Mouse (Mus musculus): ENCODE measurements around the gene Polr3h. TPM values are rescaled to one million over a fixed set of nuclear protein-coding genes. Genes with fewer than 3 reads are reported as not detected.

Gene Polr3h
- total and polyA plus RNA-seq, 2 experiments from 2014 or later = 49.5 to 77.0 TPM

DNA sequence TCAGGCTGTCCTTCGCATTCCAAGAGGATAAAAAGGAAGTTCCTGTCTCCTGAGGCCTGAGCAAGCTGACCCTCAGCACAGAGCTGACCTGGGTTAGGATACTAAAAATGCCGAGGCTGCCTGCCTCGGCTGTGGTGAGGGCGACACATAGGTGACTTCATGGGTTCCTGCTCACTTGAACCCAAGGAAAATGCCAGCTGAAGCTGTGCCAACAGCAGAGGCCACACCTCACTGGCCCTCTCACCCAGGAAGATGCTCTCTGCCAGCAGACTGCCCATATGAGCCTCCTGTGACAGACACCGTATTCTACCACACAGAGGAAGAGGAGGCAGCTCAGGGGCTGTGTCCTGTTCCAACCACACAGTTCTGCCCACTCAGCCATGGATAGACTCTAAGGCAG, 7.0 kb downstream of the Polr3h start:
- no peak overlapping the region for H3K4me3 ChIP-seq (ENCODE audit: low read depth, low read length)
- H3K4me1 ChIP-seq (ENCODE audit: insufficient read depth, low read length) = no peaks in the 10 kb centered on the region; the same call in 1 of the 2 replicates
- peaks cover 33% of the 10 kb centered on the region for H3K36me3 ChIP-seq (ENCODE audit: insufficient read depth, low read length)
- H3K9me3 ChIP-seq (ENCODE audit: low read length) = no peaks in the 10 kb centered on the region
- H3K9ac ChIP-seq (replicated peaks; ENCODE audit: low read length, poor library complexity, severe bottlenecking) = no peak overlapping the region
- H3K27me3 ChIP-seq (ENCODE audit: insufficient read depth, low read length) = no peaks in the 10 kb centered on the region
- 87% methylated on average over 5 of the region's 5 CpGs for WGBS
- ATAC-seq (ENCODE audit: low FRiP score) (no peak), DNase-seq (ENCODE audit: low spot score) (no peak)
- no peak overlapping the region for H3K27ac ChIP-seq (ENCODE audit: low read depth, low read length)
- no peak overlapping the region for H3K4me2 ChIP-seq (ENCODE audit: low read depth, low read length, poor library complexity, severe bottlenecking)
- TF ChIP-seq CTCF (IDR thresholded peaks at IDR 0.05) = no peak

DNA sequence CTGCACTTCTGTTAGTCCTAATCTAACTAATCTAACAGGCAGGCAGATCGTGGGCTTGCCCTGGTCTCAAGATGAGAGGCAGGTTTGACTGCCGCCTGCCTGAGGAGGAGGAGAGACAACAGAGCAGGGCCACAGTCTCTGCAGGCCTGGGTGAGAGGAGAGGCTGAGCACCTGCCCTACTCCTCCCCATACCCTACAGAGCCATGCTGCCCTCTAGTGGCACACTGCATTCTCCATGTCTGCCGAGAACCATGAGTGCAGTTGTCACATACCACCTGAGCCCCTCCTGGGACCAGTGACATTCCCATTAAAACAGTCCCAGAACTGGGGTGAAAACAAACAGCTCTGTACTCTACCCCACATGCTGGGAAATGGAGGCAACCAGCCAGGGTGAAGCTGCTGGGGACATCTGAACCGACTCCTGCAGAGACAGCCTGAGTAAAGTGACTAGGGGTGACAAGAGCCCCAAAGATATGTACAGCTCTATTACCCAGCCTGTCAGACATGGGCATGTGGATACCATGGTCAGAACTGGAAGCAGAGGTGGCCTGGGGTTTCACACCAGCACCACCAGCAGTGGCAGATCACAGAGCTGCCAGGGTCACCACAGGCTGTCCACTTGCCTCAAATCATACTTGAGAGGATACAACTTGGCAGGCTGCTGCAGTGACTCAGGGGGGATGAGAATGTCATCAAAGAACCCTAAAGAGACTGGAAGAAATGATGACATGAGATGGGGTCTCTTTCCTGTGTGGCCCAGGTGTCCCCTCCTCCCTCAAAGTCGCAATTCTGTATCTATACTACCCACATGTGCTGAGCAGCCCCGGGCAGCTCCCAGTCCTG, 8.2 kb downstream of the Polr3h start:
- Histone ChIP-seq H3K4me1 (ENCODE audit: insufficient read depth, low read length) (no peaks in the 10 kb centered on the region), H3K27ac (ENCODE audit: low read depth, low read length) (no peak overlapping the region), H3K9ac (replicated peaks; ENCODE audit: low read length, poor library complexity, severe bottlenecking) (no peak overlapping the region), H3K36me3 (ENCODE audit: insufficient read depth, low read length) (peaks cover 41% of the 10 kb centered on the region), H3K4me3 (ENCODE audit: low read depth, low read length) (no peak overlapping the region), H3K27me3 (ENCODE audit: insufficient read depth, low read length) (no peaks in the 10 kb centered on the region), H3K4me2 (ENCODE audit: low read depth, low read length, poor library complexity, severe bottlenecking) (no peak overlapping the region), H3K9me3 (ENCODE audit: low read length) (no peaks in the 10 kb centered on the region)
- ATAC-seq (ENCODE audit: low FRiP score) (no peak), DNase-seq (ENCODE audit: low spot score) (peak; percentile 53)
- peak; percentile 75 for TF ChIP-seq CTCF (IDR thresholded peaks at IDR 0.05)
- 65% methylated on average over 6 of the region's 6 CpGs for WGBS

DNA sequence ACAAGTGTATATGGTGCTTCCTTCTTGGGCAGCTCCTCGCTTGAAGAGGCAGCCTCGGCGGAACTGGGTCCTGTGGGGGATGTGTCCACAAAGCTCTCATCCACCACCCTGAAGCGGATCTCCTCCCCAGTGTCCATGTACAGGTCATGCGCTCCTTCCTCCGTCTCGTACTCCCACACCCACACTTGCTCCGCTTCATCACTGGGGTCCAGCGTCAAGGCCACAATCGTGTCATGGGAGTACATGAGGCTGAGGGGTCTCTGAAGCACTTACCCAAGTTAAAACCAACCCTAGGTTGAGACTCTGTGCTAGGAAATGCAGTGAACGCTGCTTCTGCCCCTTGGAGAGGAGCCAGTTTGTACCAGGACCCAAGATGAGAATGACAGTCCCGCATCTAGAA, 8.8 kb downstream of the Polr3h start:
- no peak overlapping the region for H3K9ac ChIP-seq (replicated peaks; ENCODE audit: low read length, poor library complexity, severe bottlenecking)
- H3K36me3 ChIP-seq (ENCODE audit: insufficient read depth, low read length) = peaks cover 47% of the 10 kb centered on the region
- ATAC-seq (ENCODE audit: low FRiP score) = no peak
- H3K9me3 ChIP-seq (ENCODE audit: low read length) = no peaks in the 10 kb centered on the region
- H3K4me3 ChIP-seq (ENCODE audit: low read depth, low read length) = no peak overlapping the region
- no peaks in the 10 kb centered on the region for H3K27me3 ChIP-seq (ENCODE audit: insufficient read depth, low read length)
- no peak for DNase-seq (ENCODE audit: low spot score)
- no peak overlapping the region for H3K4me2 ChIP-seq (ENCODE audit: low read depth, low read length, poor library complexity, severe bottlenecking)
- TF ChIP-seq CTCF (IDR thresholded peaks at IDR 0.05) = no peak
- WGBS = 93% methylated on average over 12 of the region's 12 CpGs
- H3K4me1 ChIP-seq (ENCODE audit: insufficient read depth, low read length) = no peaks in the 10 kb centered on the region
- H3K27ac ChIP-seq (ENCODE audit: low read depth, low read length) = no peak overlapping the region

DNA sequence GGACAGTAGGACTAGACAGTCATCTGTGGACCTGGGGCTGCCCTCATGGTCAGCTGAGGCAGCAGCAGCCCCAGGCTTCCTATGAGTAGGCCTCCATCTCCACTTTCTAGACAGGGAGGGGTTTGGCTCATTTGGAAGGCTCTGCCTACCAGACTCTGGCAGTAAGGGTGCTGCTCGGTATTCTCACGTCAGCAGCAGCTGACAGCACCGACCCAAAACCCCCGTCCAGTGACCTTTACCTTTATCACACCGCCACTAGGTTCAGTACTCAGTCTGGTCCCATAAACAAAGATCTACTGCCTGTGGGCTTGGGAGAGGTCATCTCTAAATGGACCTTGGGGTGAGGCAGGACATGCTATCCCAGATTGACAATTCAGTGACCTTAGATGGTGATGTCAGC, 10.4 kb downstream of the Polr3h start:
- no peak overlapping the region for H3K9ac ChIP-seq (replicated peaks; ENCODE audit: low read length, poor library complexity, severe bottlenecking)
- WGBS = 88% methylated on average over 5 of the region's 5 CpGs
- TF ChIP-seq CTCF (IDR thresholded peaks at IDR 0.05) = no peak
- ATAC-seq (ENCODE audit: low FRiP score) (no peak), DNase-seq (ENCODE audit: low spot score) (no peak)
- peaks cover 58% of the 10 kb centered on the region for H3K36me3 ChIP-seq (ENCODE audit: insufficient read depth, low read length)
- no peak overlapping the region for H3K4me3 ChIP-seq (ENCODE audit: low read depth, low read length)
- no peak overlapping the region for H3K4me2 ChIP-seq (ENCODE audit: low read depth, low read length, poor library complexity, severe bottlenecking)
- H3K4me1 ChIP-seq (ENCODE audit: insufficient read depth, low read length) = no peaks in the 10 kb centered on the region
- no peaks in the 10 kb centered on the region for H3K27me3 ChIP-seq (ENCODE audit: insufficient read depth, low read length)
- no peak overlapping the region for H3K27ac ChIP-seq (ENCODE audit: low read depth, low read length)
- no peaks in the 10 kb centered on the region for H3K9me3 ChIP-seq (ENCODE audit: low read length)

DNA sequence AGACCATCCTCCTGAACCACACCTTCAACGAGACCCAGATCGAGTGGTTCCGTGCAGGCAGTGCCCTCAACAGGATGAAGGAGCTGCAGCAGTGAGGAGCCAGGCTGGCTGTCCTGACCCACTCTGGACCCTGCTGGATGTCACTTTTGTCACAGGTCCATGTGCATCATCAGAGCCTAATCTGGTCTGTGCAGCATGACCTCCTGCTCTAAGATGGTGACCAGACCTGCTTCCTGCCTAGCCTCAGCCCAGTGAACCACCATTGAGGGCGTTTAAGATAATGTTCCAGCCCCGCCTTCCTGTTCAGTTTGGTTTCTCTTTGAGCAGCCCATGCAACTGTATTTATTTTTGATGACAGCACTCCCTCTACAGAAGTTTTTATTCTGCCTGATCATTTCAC, 11.4 kb downstream of the Polr3h start:
- ATAC-seq (ENCODE audit: low FRiP score) (no peak), DNase-seq (ENCODE audit: low spot score) (no peak)
- no peaks in the 10 kb centered on the region for H3K4me1 ChIP-seq (ENCODE audit: insufficient read depth, low read length)
- H3K4me3 ChIP-seq (ENCODE audit: low read depth, low read length) = no peak overlapping the region
- no peaks in the 10 kb centered on the region for H3K27me3 ChIP-seq (ENCODE audit: insufficient read depth, low read length)
- H3K9ac ChIP-seq (replicated peaks; ENCODE audit: low read length, poor library complexity, severe bottlenecking) = no peak overlapping the region
- peaks cover 68% of the 10 kb centered on the region for H3K36me3 ChIP-seq (ENCODE audit: insufficient read depth, low read length)
- no peak overlapping the region for H3K27ac ChIP-seq (ENCODE audit: low read depth, low read length)
- H3K4me2 ChIP-seq (ENCODE audit: low read depth, low read length, poor library complexity, severe bottlenecking) = no peak overlapping the region
- no peak for TF ChIP-seq CTCF (IDR thresholded peaks at IDR 0.05)
- WGBS = 94% methylated on average over 5 of the region's 5 CpGs
- no peaks in the 10 kb centered on the region for H3K9me3 ChIP-seq (ENCODE audit: low read length)

DNA sequence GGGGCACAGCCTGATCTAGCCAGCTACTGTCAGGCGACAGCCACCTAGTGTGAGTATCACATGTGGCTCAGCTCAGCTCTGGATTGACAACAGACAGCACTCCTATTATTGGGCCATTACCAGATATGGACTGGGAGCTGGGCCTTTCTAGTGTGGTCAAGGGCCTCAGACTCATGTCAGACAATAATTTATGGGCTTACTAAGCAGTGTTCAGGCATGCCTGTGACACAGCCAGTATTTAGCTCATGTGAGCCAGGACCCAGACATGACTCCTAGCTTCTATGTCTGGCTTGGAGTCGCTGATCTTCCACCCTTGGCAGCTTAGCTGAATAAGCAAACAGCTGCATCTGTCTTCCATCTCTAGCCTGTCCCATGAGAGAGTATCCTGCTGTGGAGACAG, 13.5 kb downstream of the Polr3h start:
- Histone ChIP-seq H3K27me3 (ENCODE audit: insufficient read depth, low read length) (no peaks in the 10 kb centered on the region), H3K4me1 (ENCODE audit: insufficient read depth, low read length) (no peaks in the 10 kb centered on the region), H3K36me3 (ENCODE audit: insufficient read depth, low read length) (peaks cover 79% of the 10 kb centered on the region), H3K4me2 (ENCODE audit: low read depth, low read length, poor library complexity, severe bottlenecking) (no peak overlapping the region), H3K27ac (ENCODE audit: low read depth, low read length) (no peak overlapping the region), H3K4me3 (ENCODE audit: low read depth, low read length) (no peak overlapping the region), H3K9ac (replicated peaks; ENCODE audit: low read length, poor library complexity, severe bottlenecking) (no peak overlapping the region), H3K9me3 (ENCODE audit: low read length) (no peaks in the 10 kb centered on the region)
- DNase-seq (ENCODE audit: low spot score) (no peak), ATAC-seq (ENCODE audit: low FRiP score) (no peak)
- TF ChIP-seq CTCF (IDR thresholded peaks at IDR 0.05) = no peak
- WGBS = 75% methylated on average over 2 of the region's 2 CpGs
